Mouse (Mus musculus): ENCODE results near the gene Cd274.

Cd274 gene

DNA sequence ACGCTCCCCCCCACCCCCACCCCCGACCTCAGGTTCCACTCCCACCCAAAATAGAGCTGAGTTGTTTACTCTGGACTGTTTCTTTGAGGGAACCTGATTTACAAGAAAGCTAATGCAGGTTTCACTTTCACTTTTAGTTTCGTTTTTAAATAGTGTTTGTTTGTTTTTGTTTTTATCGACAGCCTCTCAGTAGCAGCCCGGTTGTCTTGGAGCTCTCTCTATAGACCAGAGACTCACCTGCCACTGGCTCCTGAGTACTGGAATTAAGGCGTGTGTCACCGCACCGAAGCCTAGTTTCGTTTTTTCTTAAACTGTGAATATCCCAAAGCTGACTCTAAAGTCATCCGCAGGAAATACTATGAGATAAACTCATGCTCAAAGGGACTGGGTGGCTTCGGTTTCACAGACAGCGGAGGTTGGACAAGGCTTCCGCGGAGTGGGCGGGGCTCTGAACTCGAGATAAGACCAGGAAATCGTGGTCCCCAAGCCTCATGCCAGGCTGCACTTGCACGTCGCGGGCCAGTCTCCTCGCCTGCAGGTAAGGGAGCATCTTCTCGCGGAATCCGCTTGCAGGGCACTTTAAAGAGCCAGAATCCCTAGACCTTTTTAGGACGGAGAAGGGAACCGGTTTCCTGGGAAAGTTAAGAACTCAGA is at the start of gene Cd274, which contains the start of gene Plgrkt:
Gene Cd274, plus strand, starts transcription at position 487 of the 654 bp plus-strand sequence.
Gene Plgrkt, minus strand, starts transcription at position 422 of the 654 bp plus-strand sequence.
- DNase-seq (ENCODE audit: low spot score in 2 of 2), result peak in 1 of 2 experiments; percentile 21

DNA sequence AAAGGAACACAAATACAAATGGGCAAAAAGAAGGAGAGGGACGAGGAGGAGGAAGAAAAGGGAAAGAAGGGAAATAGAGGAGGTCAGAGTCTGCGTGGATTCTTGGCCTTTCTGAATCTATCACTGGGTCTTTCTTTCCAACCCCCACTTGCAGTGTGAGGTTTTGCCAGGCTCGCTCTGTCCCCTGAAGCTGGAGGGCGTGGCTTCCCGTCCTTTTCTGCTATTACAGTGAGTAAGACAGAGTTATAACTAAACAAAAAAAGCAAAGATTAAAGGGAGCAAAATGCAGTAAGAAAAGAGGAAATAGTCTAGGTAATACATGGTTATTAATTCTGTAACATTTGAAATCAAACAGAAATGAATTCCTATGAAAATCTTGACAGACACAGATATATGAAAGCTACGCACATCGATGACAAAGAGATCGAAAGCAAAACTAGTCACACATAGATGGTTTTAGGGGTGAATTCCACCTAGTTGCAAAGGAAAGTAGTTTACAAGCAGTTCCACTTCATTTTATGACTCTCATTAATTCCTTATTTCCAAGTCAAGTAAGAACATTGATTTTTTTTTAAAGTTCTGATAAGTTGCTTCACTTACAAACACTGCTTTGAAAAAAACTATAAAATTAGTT is 43.7 kb upstream of the Cd274 start:
- DNase-seq (ENCODE audit: low spot score in 2 of 2), result no peak

DNA sequence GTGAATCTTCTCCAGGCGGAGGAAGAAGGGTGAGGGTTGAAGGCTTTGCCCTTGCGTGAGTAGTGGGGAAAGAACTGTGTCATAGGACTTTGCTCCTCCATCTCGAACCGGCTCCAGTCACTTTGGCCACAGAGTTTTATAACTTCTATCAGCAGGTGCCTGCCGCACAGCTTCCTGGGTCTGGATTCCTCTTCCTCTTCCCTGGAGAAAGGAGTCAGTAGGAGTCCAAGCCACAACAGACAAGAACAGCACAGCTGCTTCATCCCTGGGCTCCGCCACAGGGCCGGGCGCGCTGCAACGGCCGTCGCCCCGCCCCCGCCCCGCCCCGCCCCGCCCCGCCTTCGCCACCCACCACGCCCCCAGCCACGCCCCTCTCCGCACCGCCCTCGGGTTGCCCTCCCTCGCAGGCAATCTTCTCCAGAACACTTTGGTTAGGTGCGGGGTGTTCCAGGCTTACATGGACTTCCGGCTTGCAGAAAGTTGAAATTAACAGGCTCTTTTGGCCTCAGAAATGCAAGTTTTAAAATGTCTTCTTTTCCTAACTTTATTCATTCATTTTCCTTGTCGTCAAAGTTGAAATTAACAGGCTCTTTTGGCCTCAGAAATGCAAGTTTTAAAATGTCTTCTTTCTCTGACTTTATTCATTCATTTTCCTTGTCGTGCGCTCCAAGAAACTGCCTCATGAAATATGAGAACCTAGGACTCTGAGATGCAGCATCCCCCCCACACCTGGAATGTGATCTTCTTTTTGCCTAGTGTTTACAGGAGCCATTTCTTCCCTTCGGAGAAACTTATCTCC is 42.0 kb upstream of the Cd274 start, which contains the start of gene Insl6:
Gene Insl6, minus strand, starts transcription at position 304 of the 799 bp plus-strand sequence.
- DNase-seq (ENCODE audit: low spot score in 2 of 2), result no peak

DNA sequence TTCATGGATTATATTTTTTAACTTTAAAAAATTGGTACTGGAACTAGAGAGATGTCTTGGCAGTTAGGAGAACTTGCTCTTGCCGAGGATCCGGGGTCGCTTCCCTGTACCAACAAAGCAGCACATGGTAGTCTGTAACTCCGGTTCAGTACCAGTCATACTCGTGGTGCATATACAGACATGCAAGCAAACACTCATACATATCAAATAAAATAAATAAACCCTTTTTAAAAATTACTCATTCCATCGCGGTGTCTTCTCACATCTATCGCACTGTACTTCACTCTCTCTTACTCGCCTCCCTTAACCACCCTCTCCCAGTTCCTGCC is 41.4 kb upstream of the Cd274 start:
- no peak for DNase-seq (ENCODE audit: low spot score in 2 of 2)

DNA sequence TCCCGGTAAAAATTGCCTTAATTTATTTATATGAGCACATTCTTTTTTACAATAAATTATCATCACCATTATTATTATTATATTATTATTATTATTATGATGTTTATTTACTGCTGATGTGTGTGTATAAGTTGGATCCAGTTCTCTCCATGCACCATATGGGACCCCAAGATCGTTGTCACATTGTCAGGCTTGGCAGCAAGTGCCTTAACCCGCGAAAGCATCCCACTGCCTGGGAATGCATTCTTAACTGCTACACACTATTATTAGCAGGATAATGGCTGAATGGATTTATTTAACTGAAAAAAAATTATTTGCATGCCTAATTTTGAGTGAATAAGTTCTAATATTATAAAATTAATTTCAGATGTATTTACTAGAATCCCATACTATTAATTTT is 40.9 kb upstream of the Cd274 start:
- DNase-seq (ENCODE audit: low spot score in 2 of 2), result no peak

DNA sequence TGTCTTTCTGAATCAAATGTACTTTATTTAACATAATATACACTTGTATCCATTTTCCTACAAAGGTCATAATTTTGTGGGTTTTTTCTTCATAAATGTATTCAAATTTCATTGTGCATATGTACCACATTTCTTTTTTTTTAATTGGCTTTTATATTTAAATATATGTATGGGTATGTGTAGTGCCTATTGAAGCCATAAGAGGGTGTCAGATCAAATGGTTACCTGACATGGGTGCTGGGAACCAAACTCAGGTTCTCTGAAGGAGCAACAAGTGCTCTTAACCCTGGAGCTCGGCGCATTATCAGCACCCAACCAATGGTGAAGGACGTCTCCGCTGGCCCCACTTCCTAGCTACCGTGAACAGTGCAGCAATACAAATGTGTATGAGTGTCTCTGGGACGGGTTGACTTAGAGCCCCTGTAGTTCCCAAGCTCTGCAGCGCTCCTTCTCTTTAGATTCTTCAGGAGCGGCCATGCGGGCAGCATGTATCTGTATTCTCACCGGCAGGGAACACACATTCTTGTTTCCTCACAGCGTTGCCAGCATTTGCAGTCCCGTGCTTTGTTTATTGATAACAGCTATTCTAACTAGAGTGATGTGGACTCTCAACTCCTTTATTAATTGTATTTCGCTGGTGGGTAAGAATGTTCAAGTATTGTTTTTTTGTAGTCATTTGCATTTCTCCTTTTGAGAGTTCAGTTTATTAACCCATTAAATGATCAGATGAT is 40.3 kb upstream of the Cd274 start:
- DNase-seq (ENCODE audit: low spot score in 2 of 2), result no peak

DNA sequence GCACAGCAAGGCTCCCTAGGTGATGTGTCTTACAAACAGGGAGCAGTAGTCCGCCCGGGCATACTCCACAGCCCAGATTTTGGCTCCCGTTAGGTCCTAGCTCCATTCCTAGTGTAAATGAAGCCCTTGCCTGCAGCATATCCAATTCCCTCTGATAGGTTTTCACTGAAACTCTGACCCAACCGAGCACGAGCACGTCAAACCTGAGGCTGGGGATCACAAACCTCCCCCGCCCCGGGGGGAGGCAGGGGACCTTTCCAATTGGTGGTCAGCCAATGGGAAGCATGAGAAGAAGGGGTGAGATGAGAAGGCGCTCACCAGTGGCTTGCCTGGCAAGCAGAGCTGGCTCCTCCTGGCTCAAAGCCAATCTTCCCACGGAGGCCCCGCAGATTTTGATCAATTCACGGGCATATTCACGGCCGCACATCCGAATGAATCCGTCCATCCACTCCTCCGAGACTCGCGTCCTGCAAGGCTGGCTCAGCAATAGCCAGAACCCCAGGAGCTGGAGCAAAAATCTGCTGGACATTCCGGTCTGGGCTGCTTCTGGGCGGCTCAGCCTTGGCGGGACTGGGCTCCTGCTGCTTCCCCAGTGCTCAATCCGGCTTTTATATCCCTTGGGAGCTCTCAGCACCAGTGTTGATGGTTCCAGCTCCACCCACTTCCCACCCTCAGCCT is 33.0 kb upstream of the Cd274 start, which contains the start of gene Rln1:
Gene Rln1, minus strand, starts transcription at position 603 of the 678 bp plus-strand sequence.
- no peak for DNase-seq (ENCODE audit: low spot score in 2 of 2)

DNA sequence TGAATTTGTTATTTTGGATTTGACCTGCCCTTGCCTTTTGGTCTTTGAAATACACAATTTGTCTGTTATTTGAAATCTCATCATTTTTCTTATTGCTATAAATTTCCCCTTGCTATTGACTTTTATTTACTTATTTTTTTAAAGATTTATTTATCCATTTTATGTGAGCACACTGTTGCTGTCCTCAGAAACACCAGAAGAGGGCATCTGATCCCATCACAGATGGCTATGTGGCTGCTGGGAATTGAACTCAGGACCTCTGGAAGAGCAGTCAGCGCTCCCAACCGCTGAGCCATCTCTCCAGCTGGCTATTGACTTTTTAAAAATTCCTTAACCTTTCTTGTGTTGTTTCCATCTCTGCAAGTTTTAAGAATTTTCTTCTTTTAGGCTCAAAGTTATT is 30.6 kb upstream of the Cd274 start:
- no peak for DNase-seq (ENCODE audit: low spot score in 2 of 2)

DNA sequence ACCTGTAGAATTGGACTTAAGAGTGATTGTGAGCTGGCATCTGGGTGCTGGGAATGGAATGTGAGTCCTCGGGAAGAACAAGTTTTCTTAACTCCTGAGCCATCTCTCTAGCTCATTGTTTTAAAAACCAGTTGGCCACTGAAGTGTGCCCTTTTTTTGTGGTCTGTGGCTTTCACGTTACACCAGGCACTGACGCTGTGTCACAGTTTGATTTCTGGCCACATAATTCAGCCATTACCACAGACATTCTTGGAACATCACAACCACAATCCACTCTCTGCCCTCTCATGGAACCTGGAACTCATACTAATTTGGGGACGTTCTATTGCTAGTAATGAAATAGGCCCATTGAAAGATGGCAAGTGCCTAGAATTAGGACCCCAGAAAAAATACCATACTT is 26.2 kb upstream of the Cd274 start:
- no peak for DNase-seq (ENCODE audit: low spot score in 2 of 2)

DNA sequence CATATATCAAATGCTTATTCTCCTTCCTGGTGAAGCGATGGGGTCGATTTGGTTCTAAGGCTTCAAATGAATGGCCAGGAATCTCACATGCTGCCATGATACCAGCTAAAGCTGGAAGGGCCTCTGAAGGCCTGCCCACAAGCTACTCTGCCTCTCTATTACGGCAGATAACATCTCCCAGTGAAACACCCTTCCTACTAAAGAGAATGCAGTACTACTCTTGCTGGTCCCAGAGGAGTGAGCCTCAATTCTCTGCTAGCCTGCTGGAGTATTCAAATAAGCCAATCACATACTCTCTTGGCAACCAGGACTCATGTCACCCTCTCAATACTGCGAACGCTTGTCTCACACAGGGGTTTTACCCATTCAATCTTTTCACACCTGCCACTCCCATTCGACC is 25.0 kb upstream of the Cd274 start:
- DNase-seq (ENCODE audit: low spot score in 2 of 2), result no peak

DNA sequence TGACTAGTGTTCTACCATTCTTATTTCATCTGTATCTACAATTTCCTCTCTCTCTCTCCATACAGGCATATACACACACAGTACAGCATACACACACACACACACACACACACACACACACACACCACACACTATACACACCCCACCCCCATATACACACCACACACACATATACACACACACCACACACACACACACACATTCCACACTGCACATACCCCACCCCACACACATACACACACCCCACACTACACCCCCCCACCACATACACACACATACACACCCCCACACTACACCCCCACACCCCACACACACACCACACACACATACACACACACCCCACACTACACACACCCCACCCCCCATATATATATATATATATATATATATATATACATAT is 22.4 kb upstream of the Cd274 start:
- DNase-seq (ENCODE audit: low spot score in 2 of 2), result no peak

DNA sequence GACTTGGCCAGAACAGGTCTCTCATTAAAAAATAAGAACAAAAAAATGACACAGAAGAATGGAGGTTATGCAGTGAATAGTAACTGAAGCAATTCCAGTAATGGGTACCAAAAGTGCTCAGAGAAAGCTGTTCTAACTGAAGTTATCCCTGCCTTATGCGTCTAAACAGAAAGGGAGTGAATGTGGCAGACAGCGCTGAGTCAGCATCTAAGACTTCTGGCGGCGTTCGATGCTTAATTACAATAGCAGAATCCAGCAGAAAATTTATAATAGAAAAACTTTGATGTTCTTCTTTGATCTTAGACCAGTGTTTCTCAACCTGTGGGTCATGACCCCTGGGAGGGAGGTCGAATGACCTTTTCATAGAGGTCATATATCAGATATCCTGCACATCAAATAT is 21.6 kb upstream of the Cd274 start:
- DNase-seq (ENCODE audit: low spot score in 2 of 2), result no peak

DNA sequence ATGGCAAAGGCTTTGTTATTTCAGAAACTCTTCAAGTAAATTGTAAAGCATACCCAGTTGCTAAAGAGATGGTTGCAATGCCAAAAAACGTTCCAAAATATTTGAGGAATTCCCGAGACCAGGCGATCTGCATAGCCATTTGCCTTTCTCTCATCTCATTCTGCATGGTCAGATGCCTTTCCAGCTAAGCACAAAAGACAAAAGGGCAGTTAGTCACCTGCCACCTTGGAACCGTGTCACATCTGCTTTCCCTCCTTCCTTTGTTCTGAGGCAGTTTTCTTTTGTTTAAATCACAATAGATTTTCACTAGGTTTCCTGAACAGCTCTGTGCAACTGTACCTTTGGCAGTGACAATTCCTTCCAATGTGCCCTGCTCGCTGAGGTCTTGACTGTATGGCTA is 16.3 kb upstream of the Cd274 start:
- no peak for DNase-seq (ENCODE audit: low spot score in 2 of 2)

DNA sequence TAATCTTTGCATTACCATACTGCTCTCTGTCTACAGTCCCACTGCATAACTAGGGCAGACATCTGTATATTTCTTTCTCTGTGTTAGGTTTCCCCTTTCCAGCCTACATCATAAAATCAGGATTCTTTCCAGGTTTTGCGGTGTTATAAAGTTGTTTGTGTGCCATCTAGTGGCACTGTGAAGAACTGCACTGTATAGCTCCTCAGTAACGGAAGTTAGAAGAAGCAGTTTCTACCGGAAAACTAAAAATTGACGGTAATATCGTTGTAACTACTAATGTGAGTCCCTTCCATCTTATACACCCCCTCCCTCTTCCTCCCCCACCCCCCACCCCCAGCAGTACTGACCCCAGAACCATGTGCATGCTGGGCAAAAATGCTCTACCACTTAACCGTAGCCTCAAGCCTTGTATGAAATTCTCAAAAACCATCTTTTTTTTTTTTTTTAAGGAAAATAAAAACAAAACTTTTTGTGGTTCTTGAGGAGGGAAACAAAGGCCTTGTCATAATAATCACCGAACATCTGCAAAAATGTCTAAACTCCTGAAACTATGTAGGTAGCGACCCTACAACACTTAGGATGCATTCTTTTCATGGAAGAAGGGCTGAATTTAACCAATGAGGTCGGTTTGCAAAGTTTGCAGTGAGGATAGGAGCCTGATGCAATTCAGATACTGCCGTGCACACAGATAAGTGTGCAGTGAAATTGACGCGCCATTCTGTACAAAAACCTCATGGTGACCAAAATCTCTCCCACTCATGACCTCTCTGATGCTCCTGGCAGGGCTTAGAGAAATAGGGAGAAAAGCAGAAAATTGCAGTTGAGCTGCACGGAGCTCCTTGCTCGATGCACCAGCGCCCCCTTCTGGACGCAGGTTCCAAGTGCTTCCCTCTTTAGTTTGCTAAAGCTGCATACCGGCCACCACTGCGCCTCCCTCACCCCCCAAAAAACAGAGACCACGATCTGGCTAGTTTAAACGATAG is 12.1 kb upstream of the Cd274 start:
- DNase-seq (ENCODE audit: low spot score in 2 of 2), result peak; percentile 77 to 84

DNA sequence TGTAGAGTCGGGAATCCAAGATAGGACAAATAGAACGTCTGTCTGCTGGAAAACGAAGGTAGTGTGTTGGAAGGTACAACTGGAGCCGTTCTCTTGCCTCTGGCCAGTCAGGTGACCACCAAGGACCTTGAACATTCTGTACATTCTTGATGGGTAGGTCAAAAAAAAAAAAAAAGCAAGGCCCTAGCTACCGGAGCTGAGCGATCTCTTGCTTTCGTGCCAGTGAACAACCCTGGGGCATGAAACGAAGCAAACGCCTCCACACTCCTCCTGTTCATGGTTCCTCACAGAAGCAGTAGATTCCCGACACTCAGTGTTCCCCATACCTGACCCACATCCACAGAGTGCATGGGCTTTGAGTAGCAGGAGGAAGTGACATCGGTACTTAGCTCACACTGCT is 11.0 kb upstream of the Cd274 start:
- DNase-seq (ENCODE audit: low spot score in 2 of 2), result no peak

DNA sequence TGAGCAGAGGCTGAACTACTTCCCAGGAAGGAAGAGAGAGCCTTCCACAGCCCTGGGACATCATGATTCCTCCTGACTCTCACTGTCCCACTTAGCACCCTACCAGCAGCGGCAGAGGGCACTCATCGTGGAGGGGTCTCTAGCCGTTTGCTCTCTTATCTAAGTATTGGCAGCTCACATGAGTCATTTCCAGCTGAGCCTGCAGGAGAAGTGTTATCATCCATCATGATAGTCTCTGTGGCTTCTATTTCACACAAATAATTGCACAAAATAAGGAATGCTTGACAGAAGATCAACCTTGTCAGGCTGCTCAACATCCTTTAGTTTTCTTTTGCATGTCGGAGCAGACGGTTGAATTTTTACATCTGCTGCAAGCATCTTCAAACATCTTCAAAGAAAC is 7.0 kb upstream of the Cd274 start:
- DNase-seq (ENCODE audit: low spot score in 2 of 2), result no peak

DNA sequence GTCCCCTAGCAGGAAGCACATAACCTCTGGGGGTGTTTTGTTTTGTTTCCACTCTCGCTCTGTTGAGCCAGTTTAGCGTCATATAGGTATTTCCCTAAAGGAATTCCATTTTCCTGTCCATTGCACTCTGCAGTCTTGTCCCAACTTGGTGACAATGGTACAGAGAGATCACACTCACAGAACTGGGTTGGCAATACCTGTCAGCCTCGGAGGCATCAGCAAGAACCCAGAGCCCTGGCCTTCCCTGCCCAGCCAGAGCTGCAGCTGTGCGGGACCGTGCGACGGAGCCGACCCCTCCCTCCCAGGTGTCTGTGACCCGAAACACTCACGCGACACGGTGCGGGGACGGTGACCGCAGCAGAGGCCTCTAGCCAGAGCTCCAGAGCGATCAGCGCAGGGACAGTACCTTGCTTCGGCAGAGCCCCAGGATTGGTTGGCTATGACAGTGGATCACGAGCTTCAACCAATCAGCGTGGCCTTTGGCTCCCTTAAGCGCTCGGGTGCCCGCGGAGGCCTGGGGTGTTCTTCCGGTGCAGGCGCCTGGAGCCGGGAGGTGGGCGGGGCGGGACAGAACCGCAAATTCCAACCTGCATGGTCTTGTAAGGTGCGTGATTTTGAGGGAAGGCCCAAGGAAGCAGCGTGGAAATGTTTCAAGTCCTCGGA is 5.7 kb upstream of the Cd274 start:
- peak; percentile 75 to 83 for DNase-seq (ENCODE audit: low spot score in 2 of 2)

DNA sequence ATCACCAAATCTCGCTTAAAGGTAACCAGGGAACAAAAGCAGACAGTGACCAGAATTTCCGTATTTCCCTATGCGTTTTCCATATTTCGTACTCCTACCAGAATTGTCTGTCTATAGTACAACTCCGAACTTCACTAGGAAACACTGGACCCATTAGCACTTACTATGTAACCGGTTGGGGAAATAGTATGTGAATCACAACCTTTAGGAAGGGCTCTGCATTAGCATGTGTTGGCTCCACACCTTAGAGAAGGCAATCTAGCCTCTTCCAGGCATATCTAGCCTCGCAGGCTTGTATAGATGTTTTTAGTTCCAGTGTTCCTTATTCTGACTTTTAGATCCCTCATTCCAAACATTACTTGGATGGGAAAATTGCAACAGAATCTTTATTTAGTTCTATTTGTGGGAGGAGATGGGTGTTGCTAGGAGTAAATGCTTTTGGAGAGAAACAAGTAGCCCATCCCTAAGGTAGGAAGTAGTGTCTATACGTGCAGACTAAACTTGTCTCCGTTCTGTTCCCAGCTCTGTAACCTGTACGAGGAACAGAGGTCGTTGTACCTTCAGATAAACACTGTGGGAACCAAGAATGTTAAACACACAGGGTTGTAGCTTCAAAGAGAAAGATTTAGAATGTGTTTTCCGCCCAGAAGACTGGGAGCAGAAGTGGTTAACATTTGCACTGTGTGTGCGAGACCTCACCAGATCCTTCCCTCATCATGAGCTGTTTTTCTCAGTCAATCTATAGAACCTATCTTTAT is 4.9 kb upstream of the Cd274 start:
- no peak for DNase-seq (ENCODE audit: low spot score in 2 of 2)

DNA sequence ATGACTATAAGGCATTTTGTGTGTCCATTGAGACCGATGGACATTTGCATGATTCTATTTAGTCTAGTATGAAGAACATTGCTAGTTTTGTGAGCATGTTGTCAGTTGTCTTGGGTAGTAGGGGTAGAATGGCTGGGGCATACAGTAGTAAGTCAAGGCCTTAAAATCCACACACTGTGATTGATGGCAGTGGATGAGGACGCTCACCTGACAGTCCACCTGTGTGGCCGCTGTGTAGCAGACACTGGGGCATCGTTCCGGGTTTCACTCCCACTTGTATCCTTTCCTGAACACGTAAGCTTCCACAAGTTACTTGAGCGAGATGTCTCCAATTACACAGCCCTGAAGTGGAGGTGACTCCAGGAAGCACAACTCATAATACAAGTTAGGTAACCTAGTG is 3.7 kb upstream of the Cd274 start:
- no peak for DNase-seq (ENCODE audit: low spot score in 2 of 2)
